Mouse (Mus musculus) erythroblast, embryonic 14.5 days (primary cell): ENCODE measurements around the gene Rnf186. TPM values are rescaled to one million over a fixed set of nuclear protein-coding genes. Genes with fewer than 3 reads are reported as not detected.

ENCODE experiments used
- H3K27me3 ChIP-seq: 2 replicates; pipeline ENCODE4 v1.6.1; 2012; ENCODE audit warnings: inconsistent platforms; ENCODE audit not compliant: control insufficient read depth
- H3K36me3 ChIP-seq: 2 replicates; pipeline ENCODE4 v1.6.1; 2012; ENCODE audit warnings: mild to moderate bottlenecking, inconsistent platforms; ENCODE audit not compliant: control insufficient read depth
- H3K4me1 ChIP-seq: 2 replicates; pipeline ENCODE4 v1.6.1; 2012; ENCODE audit warnings: inconsistent platforms; ENCODE audit not compliant: control insufficient read depth
- H3K4me3 ChIP-seq: replicated peaks from 2 replicates; pipeline ENCODE3; 2012; ENCODE audit warnings: moderate library complexity, mild to moderate bottlenecking, inconsistent platforms
- H3K9me3 ChIP-seq: 2 replicates; pipeline ENCODE4 v1.6.1; 2012; ENCODE audit warnings: low read length, inconsistent platforms, mixed read lengths; ENCODE audit not compliant: control insufficient read depth
- GATA1 ChIP-seq: IDR thresholded peaks from 2 replicates; pipeline ENCODE4 v1.6.1; 2012; ENCODE audit warnings: low read length, inconsistent platforms, mixed read lengths
- TAL1 ChIP-seq: IDR thresholded peaks from 3 replicates; pipeline ENCODE4 v1.6.1; 2012; ENCODE audit warnings: low read length, inconsistent platforms, mixed read lengths
- polyA plus RNA-seq: library from polyadenylated mRNA; stranded (reverse); fragments of >175 nt; gene quantifications from 2 replicates; pipeline ENCODE4 v1.2.3, GENCODE M21; 2012

Gene Rnf186
- polyA plus RNA-seq, 1 experiment = not detected

DNA sequence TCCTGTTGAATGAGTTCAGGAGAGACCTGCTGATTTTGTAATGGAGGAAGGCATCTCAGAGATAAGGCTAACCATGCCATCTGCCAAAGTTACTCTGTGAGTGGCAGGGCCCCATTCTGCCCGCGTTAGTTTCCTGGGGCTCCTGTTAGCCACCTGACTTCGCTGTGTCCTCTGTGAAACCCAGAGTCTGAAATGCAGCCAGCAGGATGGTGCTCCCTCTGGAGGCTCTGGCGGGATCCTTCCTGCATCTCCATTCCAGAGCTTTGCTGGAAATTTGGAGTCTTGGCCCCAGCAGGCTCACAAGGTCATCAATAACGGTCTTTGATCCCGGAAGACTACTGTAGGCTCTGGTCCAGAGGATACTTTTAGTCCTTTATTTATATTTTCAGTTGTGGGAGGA is 34.5 kb downstream of the Rnf186 start:
- no peaks in the 10 kb centered on the region for H3K27me3 ChIP-seq
- no peaks in the 10 kb centered on the region for H3K4me1 ChIP-seq
- peaks cover 2% of the 10 kb centered on the region; the same call in 1 of the 2 replicates for H3K9me3 ChIP-seq
- TF ChIP-seq GATA1 = no peak
- H3K4me3 ChIP-seq = no peak overlapping the region
- H3K36me3 ChIP-seq = peaks cover 2% of the 10 kb centered on the region; the same call in 1 of the 2 replicates

DNA sequence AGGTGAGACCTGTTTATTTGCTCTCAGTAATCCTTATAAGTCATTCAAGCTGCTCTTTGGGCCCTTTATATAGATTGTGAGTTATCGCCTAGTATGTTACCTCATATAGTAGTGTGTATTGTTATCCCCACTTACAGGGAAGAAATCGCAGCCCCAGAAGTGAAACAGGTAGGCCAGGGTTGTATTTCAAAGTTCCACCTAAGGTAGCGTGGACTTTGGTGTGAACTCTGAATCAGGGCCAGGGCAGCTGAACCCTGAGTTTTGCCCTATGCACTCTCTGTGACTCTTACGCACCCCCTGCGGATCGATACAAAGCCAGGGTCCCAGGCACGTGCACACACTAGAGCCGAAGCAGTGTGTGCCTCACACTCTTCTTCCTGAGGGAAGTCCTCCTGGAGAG is 37.2 kb downstream of the Rnf186 start:
- Histone ChIP-seq H3K36me3 (no peaks in the 10 kb centered on the region), H3K9me3 (no peaks in the 10 kb centered on the region), H3K27me3 (no peaks in the 10 kb centered on the region), H3K4me1 (no peaks in the 10 kb centered on the region), H3K4me3 (no peak overlapping the region)
- TF ChIP-seq TAL1 (no peak), GATA1 (no peak)

DNA sequence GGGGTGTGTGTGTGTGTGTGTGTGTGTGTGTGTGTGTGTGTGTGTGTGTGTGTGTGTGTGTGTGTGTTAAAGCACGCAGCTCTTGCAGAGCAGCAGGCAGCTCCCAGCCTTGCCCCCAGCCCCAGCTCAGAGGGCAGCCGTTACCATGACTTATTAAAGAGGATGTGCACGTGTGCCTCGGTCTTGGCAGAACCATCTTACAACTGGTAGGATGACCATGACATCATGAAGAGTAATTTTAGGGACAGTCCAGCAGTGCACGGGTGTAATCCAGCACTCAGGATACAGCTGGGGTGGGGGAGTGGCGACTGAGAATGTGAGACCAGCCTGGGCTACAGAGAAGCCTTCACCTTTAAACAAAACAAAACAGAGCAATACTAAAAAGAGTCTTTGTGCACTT is 38.3 kb downstream of the Rnf186 start:
- Histone ChIP-seq H3K4me1 (no peaks in the 10 kb centered on the region), H3K36me3 (no peaks in the 10 kb centered on the region), H3K4me3 (no peak overlapping the region), H3K27me3 (no peaks in the 10 kb centered on the region), H3K9me3 (no peaks in the 10 kb centered on the region)
- TF ChIP-seq GATA1 = no peak
- TF ChIP-seq TAL1 = no peak

DNA sequence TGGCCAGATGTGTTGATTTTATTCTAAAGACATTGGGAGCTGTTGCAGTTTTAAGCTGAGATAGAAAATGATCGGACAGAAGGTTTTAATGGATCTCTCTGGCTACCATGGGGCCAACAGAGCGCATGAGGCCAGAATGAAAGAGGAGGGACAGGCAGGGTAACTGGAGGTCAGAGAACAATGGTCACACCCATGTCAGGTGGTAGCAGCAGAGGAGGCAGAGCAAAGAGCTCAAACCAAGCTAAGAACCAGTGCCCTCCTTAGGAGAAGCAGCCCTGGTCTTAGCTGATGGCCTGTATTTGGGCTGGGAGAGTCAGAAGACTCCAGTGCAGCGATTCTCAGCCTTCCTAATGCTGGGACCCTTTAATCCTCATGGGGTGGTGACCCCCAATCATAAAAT is 40.4 kb downstream of the Rnf186 start:
- TF ChIP-seq TAL1 = no peak
- no peak for TF ChIP-seq GATA1
- H3K36me3 ChIP-seq = no peaks in the 10 kb centered on the region
- no peaks in the 10 kb centered on the region for H3K27me3 ChIP-seq
- H3K9me3 ChIP-seq = no peaks in the 10 kb centered on the region
- H3K4me3 ChIP-seq = no peak overlapping the region
- H3K4me1 ChIP-seq = no peaks in the 10 kb centered on the region

DNA sequence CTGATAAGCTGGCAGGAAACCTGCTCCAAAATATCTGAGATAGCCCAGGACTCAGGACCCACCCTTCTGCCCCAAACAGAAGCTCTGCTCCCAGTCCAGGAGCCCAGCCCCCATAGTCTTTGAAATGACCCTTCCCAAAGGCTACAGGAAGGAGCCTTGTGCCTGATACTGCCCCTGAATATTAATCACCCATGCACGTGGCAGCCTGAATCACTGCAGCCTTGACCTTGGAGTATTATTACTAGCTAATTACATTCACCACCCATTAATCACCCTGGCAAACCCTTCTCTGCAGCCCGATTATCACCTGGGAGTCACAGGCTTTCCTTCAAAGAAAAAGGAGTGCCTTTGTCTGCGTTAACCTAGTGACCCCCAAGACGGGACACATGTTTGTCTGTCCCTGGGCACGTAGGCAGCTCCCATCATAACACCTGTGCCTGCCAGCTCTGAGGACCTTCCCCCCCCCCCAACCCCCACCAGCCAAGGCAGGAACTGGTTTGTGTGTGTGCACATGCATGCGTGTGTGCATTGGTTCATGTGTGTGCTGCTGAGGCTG is 41.1 kb downstream of the Rnf186 start:
- H3K27me3 ChIP-seq = no peaks in the 10 kb centered on the region
- TF ChIP-seq GATA1 (no peak), TAL1 (no peak)
- H3K4me3 ChIP-seq = no peak overlapping the region
- H3K4me1 ChIP-seq = no peaks in the 10 kb centered on the region
- no peaks in the 10 kb centered on the region for H3K9me3 ChIP-seq
- H3K36me3 ChIP-seq = no peaks in the 10 kb centered on the region

DNA sequence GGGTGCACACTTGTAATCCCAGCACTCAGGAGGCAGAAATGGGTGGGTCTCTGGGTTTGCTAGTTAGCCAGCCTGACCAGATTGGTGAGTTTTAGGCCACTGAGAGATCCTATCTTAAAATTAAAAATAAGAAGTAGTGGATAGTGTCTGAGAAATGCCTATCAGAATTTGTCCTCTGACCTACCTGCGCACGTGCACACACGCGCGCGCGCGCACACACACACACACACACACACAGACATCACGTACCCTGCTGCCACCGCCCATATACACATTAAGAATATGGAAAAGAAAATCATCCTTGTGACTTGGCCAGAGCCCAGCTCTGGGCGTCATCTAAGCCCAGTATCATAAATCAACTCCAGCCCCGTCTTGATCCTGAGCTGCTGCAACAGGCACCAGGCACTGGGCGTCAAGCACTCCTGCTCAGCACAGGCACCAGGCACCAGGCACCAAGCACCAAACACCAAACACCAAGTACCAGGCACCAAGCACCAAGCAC is 44.3 kb downstream of the Rnf186 start:
- Histone ChIP-seq H3K36me3 (no peaks in the 10 kb centered on the region), H3K4me1 (no peaks in the 10 kb centered on the region), H3K27me3 (no peaks in the 10 kb centered on the region), H3K4me3 (no peak overlapping the region), H3K9me3 (peaks cover 7% of the 10 kb centered on the region; the same call in 1 of the 2 replicates)
- TF ChIP-seq GATA1 = no peak
- TF ChIP-seq TAL1 = no peak

DNA sequence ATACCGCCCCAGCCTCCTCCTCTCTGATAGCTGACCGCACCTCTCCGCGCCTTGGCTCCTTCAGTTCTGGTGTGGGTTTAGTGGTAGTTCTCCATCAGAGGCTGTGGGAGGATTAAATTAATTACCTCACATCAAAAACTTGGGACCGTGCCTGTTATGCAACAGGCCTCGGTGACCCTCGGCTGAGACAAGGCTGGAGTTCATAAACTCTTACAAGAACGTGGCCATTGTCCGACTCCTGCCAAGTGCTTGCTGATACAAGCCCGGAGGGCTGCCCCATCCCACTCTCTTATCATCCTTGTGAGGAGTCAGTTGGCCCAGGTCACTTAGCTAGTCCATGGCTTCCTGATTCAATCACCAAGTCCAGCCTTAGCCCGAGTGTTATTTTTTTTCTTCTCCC is 46.4 kb downstream of the Rnf186 start:
- H3K4me3 ChIP-seq = no peak overlapping the region
- H3K36me3 ChIP-seq = no peaks in the 10 kb centered on the region
- H3K9me3 ChIP-seq = peaks cover 7% of the 10 kb centered on the region; the same call in 1 of the 2 replicates
- no peaks in the 10 kb centered on the region for H3K4me1 ChIP-seq
- no peak for TF ChIP-seq TAL1
- TF ChIP-seq GATA1 = no peak
- H3K27me3 ChIP-seq = no peaks in the 10 kb centered on the region

DNA sequence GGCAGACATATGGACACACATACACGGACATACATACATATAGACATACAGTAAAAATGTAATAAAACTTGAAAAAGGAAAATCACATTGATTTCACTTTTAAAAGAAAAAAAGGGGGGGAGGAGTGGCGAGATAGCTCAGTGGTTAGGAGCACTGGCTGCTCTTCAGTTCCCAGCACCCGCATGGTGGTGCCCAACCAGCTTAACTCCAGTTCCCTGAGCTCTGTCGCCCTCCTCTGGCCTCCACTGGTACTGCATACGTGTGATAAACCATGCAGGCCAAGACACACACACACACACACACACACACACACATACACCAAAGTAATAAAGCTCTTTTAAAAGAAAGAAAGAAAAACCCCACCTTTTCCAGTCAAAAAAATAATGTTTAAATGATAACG is 47.9 kb downstream of the Rnf186 start:
- H3K36me3 ChIP-seq = no peaks in the 10 kb centered on the region
- TF ChIP-seq TAL1 = no peak
- TF ChIP-seq GATA1 = no peak
- no peak overlapping the region for H3K4me3 ChIP-seq
- no peaks in the 10 kb centered on the region for H3K27me3 ChIP-seq
- H3K9me3 ChIP-seq = peaks cover 7% of the 10 kb centered on the region; the same call in 1 of the 2 replicates
- peaks cover 4% of the 10 kb centered on the region for H3K4me1 ChIP-seq

Other genes starting within 250 kb of the Rnf186 start
- not detected in 2 replicates for gene Pla2g2c, start 242.3 kb upstream of the Rnf186 start, polyA plus RNA-seq
- gene Ubxn10, start 229.9 kb upstream of the Rnf186 start, polyA plus RNA-seq = not detected in 2 replicates
- gene Pla2g2f, start 209.5 kb upstream of the Rnf186 start, polyA plus RNA-seq = not detected in 2 replicates
- 0.02 TPM in 1 of 2 replicates, not detected in the other for gene Pla2g2d, start 191.4 kb upstream of the Rnf186 start, polyA plus RNA-seq
- gene Pla2g5, start 103.6 kb upstream of the Rnf186 start, polyA plus RNA-seq = not detected in 2 replicates
- not detected in 2 replicates for gene Gm13030, start 93.1 kb upstream of the Rnf186 start, polyA plus RNA-seq
- not detected in 2 replicates for gene Pla2g2e, start 89.2 kb upstream of the Rnf186 start, polyA plus RNA-seq
- 0.27 and 0.41 TPM in 2 replicates for gene Otud3, start 53.2 kb upstream of the Rnf186 start, polyA plus RNA-seq
- gene Tmco4, start 5.8 kb downstream of the Rnf186 start, polyA plus RNA-seq = 0.08 and 0.13 TPM in 2 replicates
- not detected in 2 replicates for gene Htr6, start 108.5 kb downstream of the Rnf186 start, polyA plus RNA-seq
- 0.03 TPM in 1 of 2 replicates, not detected in the other for gene Nbl1, start 125.9 kb downstream of the Rnf186 start, polyA plus RNA-seq
- 3.1 and 4.0 TPM in 2 replicates for gene Minos1, start 164.0 kb downstream of the Rnf186 start, polyA plus RNA-seq
- 3.3 and 4.7 TPM in 2 replicates for gene Capzb, start 225.8 kb downstream of the Rnf186 start, polyA plus RNA-seq